Mouse (Mus musculus) kidney, postnatal 14 days (tissue): ENCODE results near the gene Slfn4.
"Not testable (repeated sequence)": the region's sequence is repeated elsewhere in the genome, so short reads cannot be mapped to it uniquely, and the experiment has no call there.

ENCODE experiments used
- DNase-seq: peaks from one replicate; pipeline ENCODE4 v3.0.0; 2022; ENCODE audit warnings: mixed read lengths

The Slfn4 gene

GRCm38 (mm10) chr11:83174948-83175539 is at the start of gene Slfn4:
TSS of gene Slfn4 (plus strand) at chr11:83175186.
- no peak for DNase-seq

DNA sequence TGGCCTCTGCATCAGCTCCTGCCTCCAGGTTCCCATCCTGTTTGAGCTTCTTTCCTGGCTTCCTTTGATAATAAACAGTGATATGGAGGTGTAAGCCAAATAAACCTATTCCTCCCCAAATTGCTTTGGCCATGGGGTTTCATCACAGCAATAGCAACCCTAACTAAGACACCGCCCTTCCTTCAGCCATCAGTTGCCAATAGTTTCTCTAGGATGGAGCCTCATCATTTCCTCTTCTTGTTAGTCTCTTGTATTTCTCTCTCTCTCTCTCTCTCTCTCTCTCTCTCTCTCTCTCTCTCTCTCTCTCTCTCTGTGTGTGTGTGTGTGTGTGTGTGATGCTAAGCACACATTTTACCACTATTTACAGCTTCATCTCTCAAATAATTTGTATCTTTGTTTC is 49.4 kb upstream of the Slfn4 start:
- not testable (repeated sequence) for DNase-seq

- DNase-seq: not testable (repeated sequence)
Measured at GRCm38 (mm10) chr11:83137253-83137652, 37.7 kb upstream of the Slfn4 start.

DNA sequence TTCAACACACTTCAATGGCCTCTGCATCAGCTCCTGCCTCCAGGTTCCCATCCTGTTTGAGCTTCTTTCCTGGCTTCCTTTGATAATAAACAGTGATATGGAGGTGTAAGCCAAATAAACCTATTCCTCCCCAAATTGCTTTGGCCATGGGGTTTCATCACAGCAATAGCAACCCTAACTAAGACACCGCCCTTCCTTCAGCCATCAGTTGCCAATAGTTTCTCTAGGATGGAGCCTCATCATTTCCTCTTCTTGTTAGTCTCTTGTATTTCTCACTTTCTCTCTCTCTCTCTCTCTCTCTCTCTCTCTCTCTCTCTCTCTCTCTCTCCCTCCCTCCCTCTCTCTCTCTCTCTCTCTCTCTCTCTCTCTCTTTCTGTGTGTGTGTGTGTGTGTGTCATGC is 26.0 kb upstream of the Slfn4 start:
- not testable (repeated sequence) for DNase-seq

GRCm38 (mm10) chr11:83191134-83191893 is 16.3 kb downstream of the Slfn4 start, which contains the start of gene Slfn3:
TSS of gene Slfn3 (plus strand) at chr11:83191330.
- peak; percentile 60 for DNase-seq

DNA sequence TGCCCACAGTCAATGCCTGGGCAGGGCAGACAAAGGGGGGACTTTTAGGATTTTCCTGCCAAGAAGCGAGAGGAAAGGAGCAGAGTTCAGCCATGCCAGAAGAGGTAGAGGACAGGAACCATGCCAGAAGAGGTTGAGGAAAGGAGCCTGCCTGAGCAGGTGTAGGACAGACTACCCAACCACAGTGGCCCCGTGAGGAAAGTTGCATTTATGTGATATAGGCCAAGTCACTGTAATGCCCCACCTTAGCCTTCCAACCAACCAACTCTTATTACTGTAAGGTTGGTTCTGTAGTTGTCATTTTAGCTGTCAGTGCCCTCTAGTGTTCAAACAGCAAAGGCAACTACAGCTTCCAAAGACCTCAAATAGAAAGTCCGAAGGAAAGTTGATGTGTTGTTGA is 17.0 kb downstream of the Slfn4 start:
- peak; percentile 30 for DNase-seq

DNA sequence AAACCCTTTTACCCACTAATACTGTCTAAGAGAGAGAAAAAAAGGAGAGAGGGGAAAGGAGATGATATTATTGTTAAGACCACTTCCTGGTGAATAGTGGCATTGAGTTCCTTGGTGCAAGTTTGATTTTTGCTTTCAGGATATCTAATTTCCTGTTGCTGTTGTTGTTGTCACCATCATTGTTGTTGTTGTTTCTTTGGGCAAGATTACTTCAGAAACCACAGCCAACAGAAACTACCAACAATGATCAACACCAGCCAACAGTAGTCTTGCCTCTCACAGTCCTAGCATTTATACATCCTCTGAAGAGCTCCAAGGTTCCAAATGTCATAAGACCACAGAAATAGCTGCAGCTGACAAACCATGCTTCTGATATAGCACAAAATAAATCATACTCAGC is 30.0 kb downstream of the Slfn4 start:
- DNase-seq: no peak

- no peak for DNase-seq
Measured at GRCm38 (mm10) chr11:83216119-83216518, 41.1 kb downstream of the Slfn4 start.

GRCm38 (mm10) chr11:83221328-83221877 is 46.4 kb downstream of the Slfn4 start:
- no peak for DNase-seq

DNA sequence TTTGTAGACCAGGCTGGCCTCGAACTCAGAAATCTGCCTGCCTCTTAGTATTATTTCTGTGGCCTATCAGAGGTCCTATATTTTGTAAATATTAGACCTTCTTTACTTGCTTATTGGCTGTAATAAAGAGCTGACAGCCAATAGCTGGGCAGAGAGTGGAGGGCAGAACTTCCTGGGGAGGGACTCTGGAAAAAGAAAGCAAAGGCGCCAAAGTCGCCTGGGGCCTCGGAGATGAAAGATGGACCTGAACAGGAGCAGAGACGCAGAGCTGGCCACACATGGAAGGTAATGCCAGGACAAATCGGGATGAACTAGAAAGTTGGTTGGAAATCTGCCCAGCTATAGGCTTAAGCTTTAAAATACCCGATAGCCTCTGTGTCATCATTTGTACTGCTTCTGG is 48.4 kb downstream of the Slfn4 start:
- DNase-seq: peak; percentile 19

- not testable (repeated sequence) for DNase-seq
Measured at GRCm38 (mm10) chr11:83223793-83224192, 48.8 kb downstream of the Slfn4 start.

DNA sequence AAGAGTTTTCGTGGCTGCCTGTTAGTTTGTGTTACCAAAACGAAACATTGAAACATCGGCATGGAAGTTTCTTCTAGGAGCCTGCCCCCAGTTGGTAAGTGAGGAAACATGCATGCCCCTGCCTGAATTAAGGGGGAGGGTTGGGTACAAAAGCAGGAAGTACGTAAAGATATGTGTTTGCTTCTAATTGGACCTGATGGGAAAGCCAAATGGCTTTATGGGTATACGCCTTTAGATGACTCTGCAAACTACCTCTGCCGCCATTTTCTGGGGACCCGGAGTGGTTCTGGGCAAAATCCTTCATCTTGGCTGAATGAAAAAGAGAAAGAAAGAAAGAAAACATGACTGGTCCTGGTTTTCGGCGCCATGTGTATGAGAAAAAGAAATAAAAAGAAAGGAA is 49.2 kb downstream of the Slfn4 start:
- no peak for DNase-seq

GRCm38 (mm10) chr11:83224750-83225149 is 49.8 kb downstream of the Slfn4 start:
- DNase-seq: no peak

DNA sequence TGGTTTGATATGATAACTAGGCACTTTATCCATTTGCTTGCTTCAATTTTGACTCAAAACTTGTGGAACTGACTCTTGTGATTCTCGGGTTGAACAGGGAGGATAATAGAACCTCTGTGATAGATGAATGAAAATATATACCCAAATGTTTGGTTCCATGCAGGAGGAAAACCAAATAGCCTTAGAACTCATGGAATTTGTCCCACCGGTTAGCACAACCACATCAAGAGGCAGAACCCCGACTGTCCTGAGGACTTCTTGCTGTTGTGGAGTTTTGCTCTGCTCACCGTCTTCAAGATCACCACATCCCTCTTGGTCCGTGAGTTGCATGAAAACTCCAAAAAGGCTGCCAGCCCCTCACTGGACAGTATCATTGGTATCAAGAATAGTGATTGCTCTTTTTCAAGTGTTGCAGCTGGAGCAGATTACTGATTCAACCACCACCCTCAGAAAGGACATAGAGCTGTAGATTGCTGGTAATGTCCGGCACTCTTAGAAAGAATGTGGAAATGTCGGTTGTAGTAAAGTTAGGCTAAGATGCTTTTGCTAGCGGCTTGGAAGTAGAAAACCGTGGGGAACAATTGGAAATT is 50.5 kb downstream of the Slfn4 start:
- no peak for DNase-seq

DNA sequence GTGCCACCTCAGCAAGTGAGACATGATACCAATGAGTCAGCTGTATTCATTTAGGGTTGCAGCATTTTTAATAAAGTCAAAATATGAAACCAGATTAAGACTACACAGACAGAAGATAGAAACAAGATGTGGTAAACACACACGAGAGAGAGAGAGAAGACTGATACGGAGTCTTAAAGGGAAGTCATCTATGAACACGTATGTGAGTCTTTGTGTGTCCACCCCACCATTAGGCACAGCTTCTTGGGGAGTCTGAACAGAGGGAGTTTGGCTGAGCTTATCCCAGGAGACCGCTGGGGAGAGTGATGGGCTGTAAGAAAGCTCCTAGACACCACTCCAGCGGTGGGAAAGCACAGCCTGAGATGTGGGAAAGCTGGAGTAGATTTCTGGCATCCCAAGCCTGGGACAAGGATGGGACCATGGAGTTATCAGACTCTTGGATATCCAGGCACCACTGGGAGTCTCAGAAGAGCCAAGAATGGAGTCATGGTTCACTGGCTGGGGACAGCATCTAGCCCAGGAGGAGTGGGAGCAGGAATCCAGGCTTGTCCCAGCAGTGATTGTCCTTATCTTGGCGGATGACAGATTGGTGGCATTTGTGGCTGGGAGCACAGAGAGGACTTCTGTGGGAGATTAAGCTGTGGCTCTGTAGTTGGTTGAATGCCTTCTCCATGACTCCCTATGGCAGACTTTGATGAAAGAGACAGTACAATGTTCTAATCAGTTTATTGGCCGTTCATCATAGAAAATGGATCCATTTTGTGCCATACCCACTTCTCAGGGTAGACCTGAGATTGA is 53.1 kb downstream of the Slfn4 start:
- DNase-seq: no peak

DNA sequence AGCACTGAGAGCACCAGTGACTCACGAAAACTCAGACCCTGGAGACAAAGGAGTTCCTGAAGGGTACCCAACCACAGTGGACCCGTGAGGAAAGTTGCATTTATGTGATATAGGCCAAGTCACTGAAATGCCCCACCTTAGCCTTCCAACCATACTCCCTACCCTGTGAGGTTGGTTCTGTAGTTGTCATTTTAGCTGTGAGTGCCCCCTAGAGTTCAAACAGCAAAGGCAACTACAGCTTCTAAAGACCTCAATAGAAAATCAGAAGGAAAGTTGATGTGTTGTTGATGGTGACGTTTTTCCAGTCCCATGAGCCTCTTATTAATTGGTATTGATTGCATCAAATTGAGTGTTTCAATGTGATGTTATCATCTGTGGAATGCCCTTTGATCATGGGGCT is 56.0 kb downstream of the Slfn4 start:
- DNase-seq: peak; percentile 7

DNA sequence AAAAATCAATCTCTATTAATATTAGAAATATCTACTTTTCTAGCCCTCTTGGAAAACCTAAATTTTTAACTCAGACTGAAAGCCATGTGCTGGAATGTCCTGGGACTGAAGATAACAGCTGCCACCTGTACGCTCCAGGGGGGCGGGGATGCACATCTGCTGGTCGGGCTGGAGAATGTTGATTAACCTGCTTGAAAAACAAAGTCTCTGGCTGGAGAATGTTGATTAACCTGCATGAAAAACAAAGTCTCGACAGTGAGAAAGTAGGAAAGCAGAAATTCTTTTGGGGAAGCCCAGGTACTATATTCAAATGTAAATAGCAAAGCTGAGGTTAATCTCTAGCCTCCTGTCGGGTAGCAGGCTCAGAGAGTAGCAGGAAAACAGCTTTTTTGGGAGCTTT is 58.6 kb downstream of the Slfn4 start:
- DNase-seq: not testable (repeated sequence)

DNA sequence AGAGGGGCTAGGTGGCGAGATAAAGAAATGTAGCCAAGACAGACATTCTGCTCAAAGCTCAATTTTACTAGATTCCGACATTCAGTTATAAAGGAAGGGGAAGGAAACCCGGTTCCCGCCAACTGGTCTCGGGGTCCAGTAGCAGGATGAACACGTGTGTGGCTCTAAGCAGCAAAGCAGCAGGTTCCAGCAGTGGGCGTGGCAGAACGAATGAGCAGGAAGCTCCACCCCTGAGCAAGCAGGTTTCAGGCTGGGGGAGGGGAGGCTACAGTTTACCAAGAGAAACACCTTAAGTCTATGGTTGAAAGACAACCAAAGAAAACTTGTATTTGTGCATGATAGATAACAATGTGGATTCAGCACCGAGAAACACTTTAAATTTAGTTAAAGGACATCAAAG is 62.4 kb downstream of the Slfn4 start:
- not testable (repeated sequence) for DNase-seq

GRCm38 (mm10) chr11:83238389-83238788 is 63.4 kb downstream of the Slfn4 start:
- DNase-seq: no peak

GRCm38 (mm10) chr11:83239811-83240210 is 64.8 kb downstream of the Slfn4 start:
- DNase-seq: no peak
